Mouse (Mus musculus): Measurements from ENCODE around the gene Tor2a. TPM values are rescaled to one million over a fixed set of nuclear protein-coding genes. Genes with fewer than 3 reads are reported as not detected.

Tor2a gene
- polyA plus RNA-seq (2021; fragmentation: Nextera tagmentation), result 49.3 and 49.8 TPM in 2 replicates
- long read RNA-seq, experiment 1, transcript Tor2a-201 (5 exons, 1,536 nt), result major isoform, 88 of 112 reads
- long read RNA-seq, experiment 1, transcript Tor2a-206 (5 exons, 915 nt), result minor isoform, 10 of 112 reads
- long read RNA-seq, experiment 1, partial matches to known transcripts, result 2 of 112 reads
- long read RNA-seq, experiment 1, other reads (novel, unspliced or antisense), result 9 of 112 reads
- long read RNA-seq, experiment 2, transcript Tor2a-201 (5 exons, 1,536 nt), result major isoform, 173 of 231 reads
- long read RNA-seq, experiment 2, transcript Tor2a-204 (4 exons, 2,712 nt), result minor isoform, 10 of 231 reads
- long read RNA-seq, experiment 2, transcript Tor2a-206 (5 exons, 915 nt), result minor isoform, 11 of 231 reads
- long read RNA-seq, experiment 2, partial matches to known transcripts, result 1 of 231 reads
- long read RNA-seq, experiment 2, other reads (novel, unspliced or antisense), result 32 of 231 reads

DNA sequence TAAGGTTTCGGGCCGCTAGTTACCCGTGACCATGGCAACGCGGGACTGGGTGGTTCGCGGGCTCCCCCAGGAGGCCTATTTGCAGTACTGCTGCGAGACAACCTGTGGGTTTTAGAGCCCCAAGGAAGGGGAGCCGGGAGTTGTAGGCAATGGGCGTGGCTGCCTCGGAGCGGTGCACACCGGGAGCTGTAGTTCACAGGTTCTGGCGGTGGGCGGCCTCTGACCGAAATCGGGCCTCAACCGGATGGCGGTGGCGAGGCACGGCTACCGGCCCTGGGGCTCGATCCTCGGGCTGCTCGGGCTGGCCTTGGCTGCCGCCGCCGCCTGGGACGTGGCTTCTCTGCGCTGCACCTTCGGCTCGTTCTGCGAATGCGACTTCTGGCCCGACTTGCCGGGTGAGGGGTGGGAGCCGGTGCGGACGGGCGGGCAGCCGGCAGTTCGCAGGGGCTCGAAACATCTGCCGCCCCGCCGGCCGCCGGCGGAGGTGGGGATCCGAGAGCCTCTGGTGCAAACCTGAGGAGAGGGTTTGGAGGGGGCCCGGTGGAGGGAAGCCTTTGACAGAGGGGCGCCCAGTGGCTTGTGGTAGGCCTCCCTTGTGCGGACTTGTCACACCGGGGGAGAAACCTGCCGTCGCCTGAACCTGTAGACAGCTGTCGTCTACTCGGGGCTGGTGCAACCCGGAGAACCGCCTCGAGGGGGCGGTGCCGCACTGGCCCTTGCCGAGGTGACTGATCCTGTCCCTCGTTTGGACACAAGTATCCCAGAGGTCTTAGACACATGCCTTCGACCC lies at the start of gene Tor2a:
Gene Tor2a, plus strand, starts transcription at position 179 of the 790 bp plus-strand sequence.

GRCm38 (mm10) chr2:32712934-32713817 lies 43.9 kb upstream of the Tor2a start, which contains the start of gene Cdk9:
TSS of gene Cdk9 (minus strand) at chr2:32713076.

GRCm38 (mm10) chr2:32720681-32721229 lies 36.3 kb upstream of the Tor2a start, which contains the start of gene Sh2d3c:
TSS of gene Sh2d3c (plus strand) at chr2:32721055.

GRCm38 (mm10) chr2:32740916-32741272 lies 16.1 kb upstream of the Tor2a start, which contains the start of gene 6330409D20Rik:
TSS of gene 6330409D20Rik (minus strand) at chr2:32741016.

DNA sequence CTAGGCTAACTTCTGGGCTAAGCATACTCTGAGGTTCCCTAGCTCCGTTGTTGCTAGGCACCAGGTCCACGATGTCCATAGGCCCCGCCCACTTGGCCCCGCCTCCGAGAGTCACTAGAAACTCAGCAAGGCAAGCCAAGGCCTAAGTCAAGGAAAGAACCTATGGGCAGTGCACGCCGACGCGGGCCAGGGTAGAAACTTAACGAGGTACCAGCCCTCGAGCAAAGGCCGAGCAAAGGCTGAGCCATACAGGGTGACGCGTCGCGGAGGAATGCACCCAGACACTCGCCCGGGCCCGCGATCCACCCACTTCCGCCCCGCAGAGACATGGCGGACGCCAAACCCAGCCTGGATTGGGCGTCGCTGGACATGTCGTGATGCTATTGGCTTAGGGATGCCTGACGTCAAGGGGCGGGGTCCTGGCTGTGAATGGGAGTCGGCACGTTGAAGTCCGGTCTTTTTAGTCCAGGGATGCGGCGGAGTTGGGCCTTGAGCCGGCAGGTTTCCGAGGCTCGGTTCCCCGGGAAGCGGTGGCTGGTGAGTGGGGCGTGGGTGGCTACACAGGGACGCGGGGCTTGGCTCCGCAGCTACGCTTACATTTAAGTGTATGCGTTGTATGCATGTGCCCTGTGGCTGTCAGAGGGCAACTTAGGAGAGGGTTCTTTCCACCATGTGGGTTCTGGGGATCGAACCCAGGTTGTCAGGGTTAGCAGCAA lies 18.5 kb downstream of the Tor2a start, which contains the start of the genes Ttc16 and Ptrh1:
Gene Ttc16, minus strand, starts transcription at position 275 of the 716 bp plus-strand sequence.
Gene Ptrh1, plus strand, starts transcription at position 428 of the 716 bp plus-strand sequence.

GRCm38 (mm10) chr2:32784048-32784681 lies 27.1 kb downstream of the Tor2a start, which contains the start of gene Cfap157:
TSS of gene Cfap157 (minus strand) at chr2:32784428.

Small RNA genes within 50 kb of the gene (microRNA-seq; reads per million reads assigned to microRNA genes)
- gene Mir2861, result not detected
- not detected for gene Mir3960

Other genes starting within 250 kb of the Tor2a start
- gene Fam102a, start 221.9 kb upstream of the Tor2a start, polyA plus RNA-seq (2021; fragmentation: Nextera tagmentation), result 24.3 and 34.4 TPM in 2 replicates
- gene Dpm2, start 186.4 kb upstream of the Tor2a start, polyA plus RNA-seq (2021; fragmentation: Nextera tagmentation), result 150 and 152 TPM in 2 replicates
- 0.95 and 1.2 TPM in 2 replicates for gene Pip5kl1, start 182.4 kb upstream of the Tor2a start, polyA plus RNA-seq (2021; fragmentation: Nextera tagmentation)
- gene 9430097D07Rik, start 181.6 kb upstream of the Tor2a start, polyA plus RNA-seq (2021; fragmentation: Nextera tagmentation), result 0.25 and 0.26 TPM in 2 replicates
- 36.2 and 41.8 TPM in 2 replicates for gene St6galnac4, start 170.1 kb upstream of the Tor2a start, polyA plus RNA-seq (2021; fragmentation: Nextera tagmentation)
- gene St6galnac6, start 157.5 kb upstream of the Tor2a start, polyA plus RNA-seq (2021; fragmentation: Nextera tagmentation), result 10.3 and 11.1 TPM in 2 replicates
- gene Ak1, start 135.5 kb upstream of the Tor2a start, polyA plus RNA-seq (2021; fragmentation: Nextera tagmentation), result 96.4 and 102 TPM in 2 replicates
- 14.0 and 18.7 TPM in 2 replicates for gene Eng, start 110.6 kb upstream of the Tor2a start, polyA plus RNA-seq (2021; fragmentation: Nextera tagmentation)
- 6.2 and 6.9 TPM in 2 replicates for gene Fpgs, start 53.1 kb upstream of the Tor2a start, polyA plus RNA-seq (2021; fragmentation: Nextera tagmentation)
- 12.5 and 15.1 TPM in 2 replicates for gene Cdk9, start 44.2 kb upstream of the Tor2a start, polyA plus RNA-seq (2021; fragmentation: Nextera tagmentation)
- gene Sh2d3c, start 36.2 kb upstream of the Tor2a start, polyA plus RNA-seq (2021; fragmentation: Nextera tagmentation), result 21.5 and 27.3 TPM in 2 replicates
- gene 6330409D20Rik, start 16.2 kb upstream of the Tor2a start, polyA plus RNA-seq (2021; fragmentation: Nextera tagmentation), result 0.41 and 0.60 TPM in 2 replicates
- 0.33 and 0.49 TPM in 2 replicates for gene Ttc16, start 18.4 kb downstream of the Tor2a start, polyA plus RNA-seq (2021; fragmentation: Nextera tagmentation)
- 7.0 and 7.9 TPM in 2 replicates for gene Ptrh1, start 18.6 kb downstream of the Tor2a start, polyA plus RNA-seq (2021; fragmentation: Nextera tagmentation)
- 0.60 and 1.1 TPM in 2 replicates for gene Cfap157, start 27.2 kb downstream of the Tor2a start, polyA plus RNA-seq (2021; fragmentation: Nextera tagmentation)
- gene Stxbp1, start 90.0 kb downstream of the Tor2a start, polyA plus RNA-seq (2021; fragmentation: Nextera tagmentation), result 256 and 296 TPM in 2 replicates
- gene Fam129b, start 118.9 kb downstream of the Tor2a start, polyA plus RNA-seq (2021; fragmentation: Nextera tagmentation), result 3.9 and 5.1 TPM in 2 replicates
- 411 and 455 TPM in 2 replicates for gene Rpl12, start 204.3 kb downstream of the Tor2a start, polyA plus RNA-seq (2021; fragmentation: Nextera tagmentation)
- gene Lrsam1, start 204.4 kb downstream of the Tor2a start, polyA plus RNA-seq (2021; fragmentation: Nextera tagmentation), result 7.7 and 9.4 TPM in 2 replicates
- gene Slc2a8, start 224.8 kb downstream of the Tor2a start, polyA plus RNA-seq (2021; fragmentation: Nextera tagmentation), result 27.9 and 30.1 TPM in 2 replicates

Measured in layer of hippocampus, adult 6 months (tissue).